Mouse (Mus musculus): ENCODE measurements around the gene Grm7.

The Grm7 gene

GRCm38 (mm10) chr6:110868311-110868710 is 222.9 kb downstream of the Grm7 start:
- DNase-seq (ENCODE audit: low spot score in 2 of 2) = no peak

DNA sequence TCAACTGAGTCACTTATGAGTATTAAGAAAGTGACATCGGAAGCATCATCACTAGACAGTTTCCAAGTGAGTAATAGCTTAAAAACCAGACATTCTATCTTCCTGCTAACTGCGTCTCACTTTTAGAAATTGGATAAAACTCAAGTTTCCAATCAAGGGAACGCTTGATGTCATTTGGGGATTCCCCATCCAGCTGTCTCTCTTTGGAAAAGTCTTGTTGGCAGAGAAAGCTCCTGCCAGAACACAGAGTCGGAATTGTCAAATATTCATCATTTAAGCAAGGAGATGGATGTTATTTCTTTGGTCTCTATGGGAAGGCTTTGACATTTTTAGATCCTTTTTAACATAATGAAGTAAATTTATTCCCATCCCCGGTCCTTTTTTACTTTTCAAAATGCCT is 336.6 kb downstream of the Grm7 start:
- DNase-seq (ENCODE audit: low spot score in 2 of 2) = no peak

DNA sequence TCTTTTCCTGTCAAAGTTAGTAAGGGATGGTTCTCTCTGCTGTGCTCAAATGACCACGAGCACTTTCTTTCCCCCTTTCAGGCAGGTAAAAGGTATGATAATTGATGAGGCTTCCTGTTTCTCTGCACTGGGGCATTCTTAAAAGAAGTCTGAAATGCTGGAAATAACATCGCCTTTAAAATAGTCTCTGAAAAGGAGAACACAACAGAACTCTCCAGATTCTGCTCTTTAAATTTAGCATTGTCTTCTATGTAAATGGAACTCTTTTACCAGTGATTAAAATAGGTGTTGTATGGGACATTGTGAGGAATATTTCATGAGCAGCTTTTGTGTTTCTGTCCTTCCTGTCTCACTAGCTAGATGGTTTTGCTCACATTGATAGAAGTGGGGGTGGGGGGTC is 393.7 kb downstream of the Grm7 start:
- no peak for DNase-seq (ENCODE audit: low spot score in 2 of 2)

DNA sequence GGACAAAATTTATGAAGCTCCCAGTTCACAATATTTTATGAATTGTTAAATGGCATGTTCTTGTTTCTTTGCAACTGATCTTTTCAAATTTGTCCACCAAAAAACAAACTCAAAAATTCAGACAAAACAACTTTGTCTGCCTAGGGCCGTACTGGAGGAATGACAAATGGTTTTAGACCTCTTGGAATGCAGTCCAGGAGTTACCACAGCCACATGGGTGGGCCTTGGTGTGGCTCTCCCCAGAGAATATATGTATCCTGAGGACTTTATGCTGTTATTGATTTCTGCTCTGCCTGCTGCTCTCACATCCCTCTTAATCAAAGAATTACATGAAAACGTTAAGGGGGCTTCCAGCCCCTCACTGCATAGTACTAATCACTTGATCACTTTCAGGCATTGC is 400.5 kb downstream of the Grm7 start:
- DNase-seq (ENCODE audit: low spot score in 2 of 2) = no peak

- no peak for DNase-seq (ENCODE audit: low spot score in 2 of 2)
Measured at GRCm38 (mm10) chr6:111049247-111049646, 403.9 kb downstream of the Grm7 start.

DNA sequence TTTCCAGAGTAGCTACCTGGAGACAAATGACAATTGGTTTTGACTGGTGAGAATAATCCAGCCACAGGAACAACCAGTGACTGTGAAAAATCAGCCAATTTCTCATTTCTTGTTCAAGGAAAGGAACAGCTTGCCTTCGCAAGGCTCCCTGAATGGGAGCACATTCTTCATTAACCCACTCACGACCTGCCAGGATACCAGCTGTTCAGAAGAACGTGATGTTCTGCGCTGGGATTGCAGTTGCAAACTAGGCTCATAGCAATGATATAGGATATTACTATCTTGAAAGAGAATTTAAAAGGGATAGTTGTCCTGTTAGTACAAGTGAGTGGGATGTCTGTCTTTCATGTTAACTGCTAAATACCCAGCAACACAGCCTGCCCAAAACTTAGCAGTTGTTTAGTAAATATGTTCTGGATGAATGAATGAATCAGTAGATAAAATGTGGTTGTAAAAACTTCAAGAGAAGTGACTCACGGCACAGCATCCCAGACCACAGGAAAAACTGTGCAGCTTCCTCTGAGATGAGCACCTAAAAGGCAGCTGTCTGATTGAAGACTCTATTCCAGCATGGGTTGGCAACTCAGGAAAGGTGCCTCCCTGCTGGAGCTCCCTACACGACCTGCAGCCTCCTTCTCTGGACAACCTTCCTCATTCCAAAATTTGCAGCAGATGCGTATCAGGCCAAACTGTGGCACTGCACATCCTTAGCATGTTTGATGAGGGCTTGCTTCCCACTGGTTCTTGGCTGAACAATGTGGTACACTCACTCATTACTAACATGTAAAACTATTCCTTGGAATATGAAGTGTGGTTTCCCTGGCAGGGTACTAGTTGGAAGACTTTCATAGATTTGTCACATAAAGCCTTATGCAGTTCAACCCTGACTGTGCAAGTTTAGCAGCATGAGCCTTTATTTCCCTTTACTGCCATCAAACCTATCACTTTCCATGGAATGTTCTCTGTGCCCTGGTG is 408.9 kb downstream of the Grm7 start:
- no peak for DNase-seq (ENCODE audit: low spot score in 2 of 2)

DNA sequence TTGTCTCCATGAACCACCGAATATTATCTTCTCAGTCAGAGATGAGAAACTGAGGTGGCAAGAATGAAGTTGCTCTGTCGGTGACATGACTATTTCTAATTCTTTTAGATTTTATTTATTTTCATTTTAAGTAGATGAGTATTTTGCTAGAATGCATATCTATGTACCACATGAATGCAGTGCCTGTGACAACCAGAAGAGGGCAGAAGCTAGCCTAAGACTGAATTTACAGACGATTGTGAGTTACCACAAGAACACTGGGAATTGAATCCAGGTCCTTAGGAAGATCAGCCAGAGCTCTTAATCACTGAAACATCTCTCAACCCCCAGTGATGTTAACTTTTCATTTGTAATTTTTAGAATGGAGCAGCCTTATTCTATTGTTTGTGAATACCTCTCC is 412.4 kb downstream of the Grm7 start:
- DNase-seq (ENCODE audit: low spot score in 2 of 2) = no peak

DNA sequence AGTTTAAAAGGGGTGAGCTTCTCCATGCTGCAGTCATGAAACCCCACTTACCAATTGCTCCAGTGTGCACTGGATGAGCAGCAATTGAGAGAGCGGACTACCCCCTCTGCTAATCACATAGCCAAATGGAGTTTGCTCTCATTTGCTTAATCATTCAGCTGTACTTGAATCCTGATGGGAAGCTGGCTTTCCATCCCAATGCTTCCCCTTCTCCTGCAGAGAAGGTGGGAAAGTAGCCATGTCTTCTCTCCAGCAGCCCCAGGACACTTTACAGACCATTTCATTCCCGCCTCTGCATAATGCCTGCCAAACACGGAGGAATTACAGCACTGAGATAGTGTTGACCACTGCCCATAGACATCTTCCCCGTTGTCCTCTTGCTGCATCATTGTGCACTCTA is 414.6 kb downstream of the Grm7 start:
- DNase-seq (ENCODE audit: low spot score in 2 of 2) = no peak

GRCm38 (mm10) chr6:111084569-111084968 is 439.2 kb downstream of the Grm7 start:
- no peak for DNase-seq (ENCODE audit: low spot score in 2 of 2)

DNA sequence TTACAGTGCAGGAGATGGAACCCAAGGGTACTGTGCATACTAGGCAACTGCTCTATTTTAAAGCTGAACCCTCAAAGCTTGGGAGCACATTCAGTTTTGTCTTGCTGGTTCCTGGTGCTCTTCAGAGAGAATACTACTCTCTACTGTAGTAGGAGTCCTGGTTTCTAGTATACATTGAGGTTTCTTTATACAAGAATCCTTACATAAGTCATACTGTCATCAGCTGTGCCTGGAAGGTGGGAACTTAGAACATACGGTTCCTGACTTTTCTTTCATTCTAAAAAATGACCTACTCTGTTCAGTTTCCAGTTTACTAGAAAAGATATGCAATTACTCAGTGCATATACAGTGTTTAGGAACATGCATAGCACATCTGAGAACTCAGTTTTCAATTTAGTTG is 449.4 kb downstream of the Grm7 start:
- DNase-seq (ENCODE audit: low spot score in 2 of 2) = no peak

DNA sequence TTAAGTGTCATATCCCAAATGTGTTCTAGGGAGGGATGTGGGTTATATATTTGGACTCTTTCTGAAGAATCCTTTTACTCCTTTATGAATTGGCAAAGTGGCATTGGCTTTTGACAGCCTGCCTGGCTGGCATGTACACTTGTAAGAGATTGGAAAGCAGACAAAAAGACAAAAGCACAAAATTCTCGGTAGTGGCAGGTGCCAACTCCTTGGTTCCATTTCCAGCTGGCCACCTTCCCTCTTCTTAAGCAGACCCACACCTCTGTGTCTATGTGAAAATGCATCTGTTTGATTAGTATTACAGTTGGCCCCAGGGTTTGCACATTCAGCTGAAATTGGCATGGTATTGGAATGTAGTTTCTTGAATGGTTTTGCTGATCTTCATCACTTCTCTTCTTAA is 460.1 kb downstream of the Grm7 start:
- DNase-seq (ENCODE audit: low spot score in 2 of 2) = no peak

DNA sequence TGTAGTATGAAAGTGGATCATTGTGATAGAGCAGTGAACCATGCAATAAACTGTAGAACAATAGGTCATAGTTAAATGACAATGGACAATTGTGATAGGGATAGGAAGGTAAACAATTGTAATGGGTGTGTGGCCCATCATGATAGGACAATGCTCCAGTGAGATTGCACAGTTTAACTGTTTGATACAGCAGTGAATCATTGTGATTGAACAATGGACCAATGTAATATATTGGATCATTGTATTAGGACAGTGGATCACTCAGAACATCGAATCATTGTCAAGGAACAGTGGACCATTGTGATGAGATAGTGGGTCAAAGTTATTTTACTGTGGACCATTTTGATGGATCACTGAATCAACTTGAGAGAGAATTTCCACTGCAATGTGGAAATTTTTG is 515.7 kb downstream of the Grm7 start:
- no peak for DNase-seq (ENCODE audit: low spot score in 2 of 2)

DNA sequence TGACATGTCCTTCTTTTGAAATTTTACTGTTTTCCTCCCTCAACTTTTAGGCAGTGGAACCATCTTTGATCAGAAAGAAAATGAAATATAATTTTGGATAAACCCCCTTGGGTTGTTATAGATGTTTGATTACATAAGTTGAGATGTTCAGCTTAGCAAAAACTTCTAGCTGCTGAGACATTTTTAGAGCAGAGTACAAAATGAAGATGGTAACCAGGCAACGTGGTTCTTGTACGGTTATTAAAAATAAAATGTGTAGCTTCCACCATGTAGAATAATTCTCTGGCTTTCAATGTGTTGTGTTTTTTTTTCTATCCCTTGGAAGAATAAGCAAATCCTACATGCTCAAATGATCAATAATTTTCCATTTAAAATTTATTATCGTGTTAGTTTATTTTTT is 550.0 kb downstream of the Grm7 start:
- no peak for DNase-seq (ENCODE audit: low spot score in 2 of 2)

DNA sequence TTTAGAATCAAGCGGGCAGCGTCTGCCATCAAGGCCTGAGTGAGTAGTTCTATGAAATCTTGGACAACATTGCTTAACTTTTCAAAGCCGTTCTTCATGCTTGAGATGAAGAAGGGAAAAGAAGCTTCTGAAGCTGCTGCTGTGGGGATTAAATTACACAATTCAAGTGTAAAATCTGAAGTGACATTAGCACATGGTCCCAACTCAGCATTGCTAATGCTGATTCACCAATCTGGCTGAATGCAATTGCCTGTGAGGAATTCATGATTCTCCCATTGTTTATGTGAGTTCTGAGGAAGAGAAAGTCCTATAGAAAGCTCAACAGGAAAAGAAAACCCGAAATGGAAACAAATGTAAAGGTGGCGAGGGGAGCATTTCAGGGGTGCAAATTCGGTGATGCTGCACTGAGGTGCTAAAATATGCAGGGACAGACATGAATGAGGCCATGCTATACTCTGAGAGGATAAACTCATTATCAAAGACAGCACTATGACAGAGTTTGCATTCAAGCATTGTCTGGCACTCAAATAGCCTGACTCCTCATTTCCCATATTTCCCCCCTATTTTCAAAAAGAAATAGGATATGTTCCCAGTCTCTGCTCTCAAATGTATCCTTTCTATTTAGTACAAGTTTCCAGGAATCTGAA is 575.8 kb downstream of the Grm7 start:
- DNase-seq (ENCODE audit: low spot score in 2 of 2) = no peak

- no peak for DNase-seq (ENCODE audit: low spot score in 2 of 2)
Measured at GRCm38 (mm10) chr6:111255215-111255614, 609.8 kb downstream of the Grm7 start.

- no peak for DNase-seq (ENCODE audit: low spot score in 2 of 2)
Measured at GRCm38 (mm10) chr6:111256939-111257338, 611.6 kb downstream of the Grm7 start.

DNA sequence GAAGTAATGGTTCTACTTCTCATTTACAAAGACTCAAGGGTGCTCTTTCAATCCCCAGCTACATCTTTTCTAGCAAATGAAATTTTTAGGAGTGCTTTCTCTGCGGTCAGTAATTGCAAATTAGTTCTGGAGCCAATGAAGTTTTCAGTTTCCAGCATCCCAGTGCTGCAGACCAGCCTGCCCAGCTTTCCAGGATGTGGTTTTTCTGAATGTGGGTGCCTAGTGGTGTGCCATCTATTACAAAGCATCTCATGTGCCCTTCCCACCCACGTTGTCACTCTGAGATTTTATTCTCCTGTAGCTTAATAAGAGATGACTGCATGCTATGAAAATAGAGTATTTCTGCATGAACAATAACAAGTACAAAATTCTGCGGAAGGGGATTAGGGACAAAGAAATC is 612.9 kb downstream of the Grm7 start:
- DNase-seq (ENCODE audit: low spot score in 2 of 2) = no peak

GRCm38 (mm10) chr6:111261181-111261580 is 615.8 kb downstream of the Grm7 start:
- DNase-seq (ENCODE audit: low spot score in 2 of 2) = no peak

DNA sequence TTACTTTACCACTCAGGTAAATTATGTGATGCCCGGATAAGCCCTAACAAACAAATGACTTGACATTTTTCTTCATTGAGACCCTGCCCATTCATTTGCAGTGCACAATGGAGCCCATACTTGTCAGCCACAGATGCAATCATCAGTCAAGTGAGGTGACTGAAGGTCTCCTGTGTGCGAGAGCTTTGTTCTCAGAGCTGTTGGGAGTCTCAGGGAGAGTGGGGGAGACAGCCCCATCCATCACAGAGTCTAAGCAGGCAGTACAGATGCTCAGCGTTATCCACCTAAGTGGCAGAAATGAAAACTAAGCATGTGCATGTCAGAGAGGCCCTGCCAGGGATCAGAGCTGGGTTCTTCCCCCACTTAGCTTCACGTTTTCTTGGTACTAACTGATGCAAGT is 631.3 kb downstream of the Grm7 start:
- no peak for DNase-seq (ENCODE audit: low spot score in 2 of 2)

DNA sequence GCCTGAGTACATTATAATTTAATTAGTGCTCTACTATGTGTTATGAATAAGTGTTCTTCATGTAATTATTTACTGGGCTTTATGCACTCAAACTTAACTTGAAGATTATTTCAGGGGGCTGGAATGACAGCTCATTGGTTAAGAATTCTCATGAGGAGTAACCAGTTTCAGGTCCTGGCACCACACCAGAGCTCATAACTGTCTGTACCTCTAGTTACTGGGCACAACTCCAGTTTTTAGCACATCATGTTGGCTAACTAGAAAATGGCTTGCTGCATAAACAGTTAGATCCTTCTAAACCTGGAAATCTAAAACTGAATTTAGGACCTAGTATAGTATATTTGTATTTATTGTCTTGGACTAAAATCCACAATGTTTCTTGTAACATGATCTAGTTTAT is 633.1 kb downstream of the Grm7 start:
- no peak for DNase-seq (ENCODE audit: low spot score in 2 of 2)

DNA sequence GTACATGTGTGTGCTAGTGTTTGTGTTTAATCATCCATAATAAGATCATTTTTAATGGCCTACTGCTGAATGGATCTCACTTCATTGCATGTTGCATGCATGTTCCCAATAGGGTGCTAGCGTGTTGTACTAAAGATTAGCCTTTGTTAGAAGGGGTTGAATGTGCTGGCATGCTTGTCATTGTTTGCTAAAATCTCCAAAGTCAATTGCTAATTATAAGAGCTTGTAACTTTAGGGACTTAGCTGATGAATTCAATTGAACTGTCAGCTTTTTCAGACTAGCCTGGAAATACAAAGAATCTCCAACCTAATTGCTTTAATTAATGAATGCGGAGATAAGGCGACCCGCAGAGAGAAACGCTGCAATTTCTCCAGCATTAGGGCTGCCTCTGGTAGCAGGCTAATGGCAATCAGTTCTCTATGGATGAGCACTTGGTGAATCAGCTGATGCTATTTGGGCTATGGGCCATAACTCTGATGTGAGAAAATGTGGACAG is 648.2 kb downstream of the Grm7 start:
- DNase-seq (ENCODE audit: low spot score in 2 of 2) = no peak

DNA sequence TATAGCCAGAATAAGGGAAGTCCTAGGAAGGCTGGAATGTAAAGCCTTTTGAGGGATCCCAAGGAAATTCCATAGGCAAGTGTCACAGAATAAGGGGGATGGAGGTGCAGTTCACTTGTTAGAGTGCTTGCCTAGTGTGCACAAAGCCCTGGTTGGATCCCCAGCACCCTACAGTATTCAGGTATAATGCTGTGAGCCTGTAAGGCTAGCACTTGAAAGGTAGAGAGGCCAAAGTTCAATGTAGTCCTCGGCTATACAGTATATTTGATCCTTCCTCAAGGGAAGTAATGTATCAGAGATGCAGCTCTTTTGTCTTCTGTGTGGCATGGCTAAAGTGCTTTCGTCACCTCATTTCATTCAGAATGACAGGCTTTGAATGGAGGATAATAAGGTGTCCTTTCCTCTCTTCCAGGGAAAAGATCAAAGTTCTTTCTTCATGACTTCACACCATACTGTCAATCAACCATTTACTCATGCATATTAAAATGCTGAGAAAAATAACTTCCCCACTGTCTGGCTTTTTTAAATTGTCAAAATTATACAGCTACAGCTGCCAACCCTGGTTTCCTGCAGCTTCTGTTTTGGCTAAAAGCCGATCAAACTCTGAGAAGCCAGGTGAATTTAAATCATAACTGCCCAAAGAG is 658.7 kb downstream of the Grm7 start:
- DNase-seq (ENCODE audit: low spot score in 2 of 2) = no peak

DNA sequence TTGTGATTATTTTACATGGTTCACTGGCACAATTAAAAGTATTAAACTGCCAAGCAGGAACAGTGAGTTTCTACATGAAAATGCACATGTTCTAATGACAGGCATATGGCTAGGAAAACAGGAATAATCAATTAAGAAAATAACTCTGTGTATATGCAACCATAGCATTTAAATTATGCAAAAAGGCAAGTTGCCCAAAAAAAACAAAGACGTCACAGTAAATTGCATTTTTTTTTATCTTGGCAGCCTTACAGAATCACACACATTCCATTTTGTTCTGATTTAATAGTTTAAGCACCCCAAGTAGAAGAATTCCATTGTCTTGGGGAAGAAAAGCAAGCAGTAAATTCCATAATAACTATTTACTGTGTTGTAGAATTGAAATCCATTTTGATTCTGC is 716.3 kb downstream of the Grm7 start:
- no peak for DNase-seq (ENCODE audit: low spot score in 2 of 2)

All from spleen, postnatal 14 days (tissue).